Mouse (Mus musculus) heart, adult 2 months (tissue): ENCODE results near the gene Zbtb3. TPM values are rescaled to one million over a fixed set of nuclear protein-coding genes. Genes with fewer than 3 reads are reported as not detected.

ENCODE experiments used
- DNase-seq, 2 experiments: peaks; one replicate each; pipeline ENCODE4 v3.0.0; 2021
- H3K27ac ChIP-seq: fragments of 200-600 bp; 2 replicates; pipeline ENCODE4 v1.8.1; 2022
- H3K27me3 ChIP-seq: fragments of 200-500 bp; 2 replicates; pipeline ENCODE4 v1.6.1; 2012; ENCODE audit warnings: mild to moderate bottlenecking, low read length, inconsistent platforms, mixed read lengths; ENCODE audit not compliant: control insufficient read depth, insufficient read depth
- H3K36me3 ChIP-seq: fragments of 200-500 bp; 2 replicates; pipeline ENCODE4 v1.6.1; 2012; ENCODE audit warnings: low read length, inconsistent platforms; ENCODE audit not compliant: control insufficient read depth, insufficient read depth
- H3K4me1 ChIP-seq: fragments of 200-500 bp; 2 replicates; pipeline ENCODE4 v1.6.1; 2011; ENCODE audit warnings: low read length; ENCODE audit not compliant: control insufficient read depth, insufficient read depth
- H3K4me3 ChIP-seq: fragments of 200-600 bp; 2 replicates; pipeline ENCODE4 v1.8.1; 2022
- H3K79me2 ChIP-seq: fragments of 200-500 bp; replicated peaks from 2 replicates; pipeline ENCODE4 v1.6.1; 2012; ENCODE audit warnings: mild to moderate bottlenecking, inconsistent platforms, low read length, moderate library complexity, mixed read lengths; ENCODE audit not compliant: control insufficient read depth, insufficient read depth
- H3K9ac ChIP-seq: fragments of 200-500 bp; 2 replicates; pipeline ENCODE4 v1.6.1; 2012; ENCODE audit warnings: low read depth, mild to moderate bottlenecking, control low read depth, inconsistent platforms, low read length, mixed read lengths
- CTCF ChIP-seq: fragments of 200-600 bp; IDR thresholded peaks from 2 replicates; pipeline ENCODE4 v1.8.1; 2022; ENCODE audit warnings: antibody characterized with exemption, mild to moderate bottlenecking, moderate library complexity
- EP300 ChIP-seq: fragments of 200-500 bp; IDR thresholded peaks from 2 replicates; pipeline ENCODE4 v1.6.1; 2011; ENCODE audit warnings: low read depth, low read length, control low read depth; ENCODE audit not compliant: insufficient read depth
- POLR2A ChIP-seq: fragments of 200-500 bp; IDR thresholded peaks from 2 replicates; pipeline ENCODE4 v1.6.1; 2011; ENCODE audit warnings: mild to moderate bottlenecking, low read depth, low read length, control low read depth; ENCODE audit not compliant: insufficient read depth
- WGBS: fragments of 180-500 bp; shearing (Covaris S2); methylation state at CpG from one replicate; pipeline ENCODE4 v1.1.7; 2018; 5-methylcytosine and 5-hydroxymethylcytosine counted together
- intact Hi-C: fragments of 180-260 bp; cut with DNase I; formaldehyde crosslinking; loops from one replicate; pipeline ENCODE4 v1.15.1; 2025
- polyA plus RNA-seq: library from polyadenylated mRNA; depleted of rRNA; stranded (reverse); fragments of >200 nt; gene quantifications from 2 replicates; pipeline ENCODE4 v1.2.3, GENCODE M21; 2012
- total RNA-seq, 2 experiments: library from RNA; stranded (reverse); gene quantifications; 2 replicates each; pipeline ENCODE4 v1.2.3; 2021

Gene Zbtb3
- total and polyA plus RNA-seq, 3 experiments = 1.4 to 2.0 (median 1.5) TPM

DNA sequence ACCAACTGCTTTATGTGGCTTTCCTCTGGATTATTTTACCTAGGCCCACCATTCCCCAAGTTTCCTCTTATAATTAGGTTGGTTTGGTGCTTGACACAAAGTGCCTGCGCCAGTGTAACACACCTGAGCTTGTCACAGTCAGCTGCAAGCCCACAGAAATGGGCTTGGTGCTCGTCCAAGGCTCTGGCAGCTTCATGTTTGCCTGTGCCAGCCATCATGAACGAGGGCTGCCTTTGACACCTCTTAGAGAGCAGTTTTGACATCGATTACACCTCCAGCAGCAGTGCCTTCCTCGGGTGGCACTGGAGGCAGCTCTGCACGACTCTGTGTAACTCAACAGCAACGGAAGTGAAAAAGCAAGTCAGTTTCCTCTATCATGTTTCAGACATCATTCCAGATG is 12.2 kb upstream of the Zbtb3 start:
- intact Hi-C loops = no loop called here
- TF ChIP-seq EP300 (no peak), POLR2A (no peak), CTCF (no peak)
- Histone ChIP-seq H3K27me3 (no peaks in the 10 kb centered on the region), H3K4me3 (no peak overlapping the region), H3K9ac (no peak overlapping the region), H3K27ac (no peak overlapping the region), H3K36me3 (no peaks in the 10 kb centered on the region), H3K79me2 (no peaks in the 10 kb centered on the region), H3K4me1 (no peaks in the 10 kb centered on the region)
- DNase-seq = no peak
- 75% methylated on average over 7 of the region's 7 CpGs for WGBS

DNA sequence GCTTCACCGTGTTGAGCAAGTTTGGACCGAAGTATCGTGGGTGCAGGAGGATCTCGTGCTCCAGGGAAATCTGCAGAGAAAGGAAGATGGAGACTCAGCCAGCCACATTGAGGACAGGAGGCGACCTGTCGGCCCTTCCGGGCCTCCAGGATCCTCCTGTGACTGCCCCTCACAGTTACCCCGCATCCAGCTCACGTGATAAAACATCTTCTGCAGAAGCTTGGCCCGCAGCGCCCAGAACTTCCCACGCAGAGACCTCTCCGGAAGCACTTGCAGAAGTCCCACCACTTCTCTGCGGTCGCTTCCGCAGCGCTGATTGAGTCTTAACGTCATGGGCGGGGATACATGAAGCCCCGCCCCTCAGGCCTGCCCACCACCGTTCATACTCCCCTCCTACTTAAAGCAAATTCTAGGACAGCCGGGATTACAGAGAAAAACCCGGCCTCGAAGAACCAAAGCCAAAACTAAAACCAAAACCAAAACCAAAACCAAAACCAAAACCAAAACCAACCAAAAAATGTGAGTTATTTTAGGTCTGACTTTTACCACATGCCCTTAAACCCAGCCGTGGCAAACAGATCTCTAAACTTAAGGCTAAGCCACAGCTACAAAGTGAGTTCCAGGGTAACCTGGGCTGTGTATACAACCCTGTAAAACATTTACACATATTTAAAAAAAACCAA is 4.0 kb upstream of the Zbtb3 start, which contains the start of gene Polr2g:
Gene Polr2g, minus strand, starts transcription at position 314 of the 683 bp plus-strand sequence.
- peak; percentile 90 to 93 for DNase-seq
- Histone ChIP-seq H3K9ac (peak within 1 kb of the TSS; percentile 80), H3K4me1 (no peaks in the 10 kb centered on the region; the same call in none of the 2 replicates), H3K79me2 (no peaks in the 10 kb centered on the region), H3K4me3 (peak within 1 kb of the TSS; percentile 83), H3K36me3 (peaks cover 3% of the 10 kb centered on the region; the same call in 1 of the 2 replicates), H3K27ac (peak within 1 kb of the TSS; percentile 81), H3K27me3 (no peaks in the 10 kb centered on the region)
- intact Hi-C loops = loop anchor here (2.0 kb wide), 2 partner anchors 24 to 72 kb away; partner anchors contain the start of genes Tmem179b and Ubxn1
- TF ChIP-seq POLR2A (peak; percentile 92), CTCF (no peak), EP300 (0 out of 2 replicates have a peak, but pooled peaks have one; percentile 59)
- 1% methylated on average over 25 of the region's 25 CpGs for WGBS

DNA sequence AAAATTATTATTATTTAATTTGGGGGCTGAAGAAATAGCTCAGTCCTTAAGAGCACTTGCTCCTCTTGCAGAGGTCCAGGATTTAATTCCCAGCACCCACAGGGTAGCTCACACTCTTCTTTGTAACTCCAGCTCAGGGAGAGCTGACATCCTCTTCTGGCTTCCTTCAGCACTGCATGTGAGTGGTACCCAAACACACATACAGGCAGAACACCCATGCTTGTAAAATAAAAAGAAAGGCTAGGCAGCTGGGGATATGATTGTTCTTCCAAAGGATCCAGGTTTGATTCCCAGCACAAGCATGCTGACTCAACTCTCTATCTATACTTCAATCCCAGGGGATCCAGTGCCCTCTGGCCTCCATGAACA is 3.4 kb upstream of the Zbtb3 start:
- peak overlapping the region; percentile 81 for H3K27ac ChIP-seq
- no peak overlapping the region for H3K9ac ChIP-seq
- H3K4me3 ChIP-seq = peak overlapping the region; percentile 83; the same call in 1 of the 2 replicates
- H3K79me2 ChIP-seq = 0 out of 2 replicates have a peak, but pooled peaks cover under 1% of the 10 kb centered on the region
- TF ChIP-seq CTCF = peak; percentile 11; the same call in 1 of the 2 replicates
- no peak for TF ChIP-seq EP300
- no peak for TF ChIP-seq POLR2A
- no peaks in the 10 kb centered on the region; the same call in none of the 2 replicates for H3K4me1 ChIP-seq
- no peak for DNase-seq
- intact Hi-C loops = loop anchor here (2.0 kb wide), 2 partner anchors 24 to 72 kb away; partner anchors contain the start of genes Tmem179b and Ubxn1
- no peaks in the 10 kb centered on the region for H3K27me3 ChIP-seq
- peaks cover 3% of the 10 kb centered on the region; the same call in 1 of the 2 replicates for H3K36me3 ChIP-seq

DNA sequence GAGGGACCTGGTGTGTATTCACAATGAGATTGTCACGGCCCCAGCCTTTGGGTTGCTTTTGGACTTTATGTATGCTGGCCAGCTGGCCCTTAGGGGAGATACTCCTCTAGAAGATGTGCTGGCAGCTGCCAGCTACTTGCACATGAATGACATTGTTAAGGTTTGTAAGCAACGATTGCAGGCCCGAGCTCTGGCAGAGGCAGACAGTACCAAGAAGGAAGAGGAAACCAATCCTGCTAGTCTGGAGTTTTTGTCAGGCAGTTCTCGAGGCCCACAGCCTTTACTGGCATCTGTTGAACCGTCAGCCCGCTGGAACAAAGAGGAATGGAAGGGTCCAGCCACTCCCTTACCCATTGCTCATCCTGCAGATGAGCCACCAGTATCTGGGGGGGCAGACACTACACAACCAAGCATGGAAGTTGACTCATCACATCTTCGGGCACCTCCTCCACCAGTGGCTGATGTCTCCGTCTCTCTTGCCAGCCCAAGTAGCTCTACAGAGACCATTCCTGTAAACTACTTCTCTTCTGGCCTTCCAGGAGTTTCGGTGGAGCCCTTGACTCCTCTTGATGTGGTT is 937 bp downstream of the Zbtb3 start:
- Histone ChIP-seq H3K36me3 (no peaks in the 10 kb centered on the region), H3K4me1 (no peaks in the 10 kb centered on the region; the same call in 1 of the 2 replicates), H3K9ac (no peak overlapping the region), H3K27me3 (no peaks in the 10 kb centered on the region), H3K27ac (no peak overlapping the region; the same call in 1 of the 2 replicates), H3K79me2 (0 out of 2 replicates have a peak, but pooled peaks cover 1% of the 10 kb centered on the region), H3K4me3 (no peak overlapping the region)
- intact Hi-C loops = loop anchor here (2.0 to 5.0 kb wide), 2 partner anchors 16 to 81 kb away; partner anchors contain the start of genes Slc3a2 and Ttc9c
- TF ChIP-seq EP300 = no peak
- TF ChIP-seq CTCF = no peak
- TF ChIP-seq POLR2A = no peak
- no peak for DNase-seq
- 82% methylated on average over 9 of the region's 9 CpGs for WGBS

DNA sequence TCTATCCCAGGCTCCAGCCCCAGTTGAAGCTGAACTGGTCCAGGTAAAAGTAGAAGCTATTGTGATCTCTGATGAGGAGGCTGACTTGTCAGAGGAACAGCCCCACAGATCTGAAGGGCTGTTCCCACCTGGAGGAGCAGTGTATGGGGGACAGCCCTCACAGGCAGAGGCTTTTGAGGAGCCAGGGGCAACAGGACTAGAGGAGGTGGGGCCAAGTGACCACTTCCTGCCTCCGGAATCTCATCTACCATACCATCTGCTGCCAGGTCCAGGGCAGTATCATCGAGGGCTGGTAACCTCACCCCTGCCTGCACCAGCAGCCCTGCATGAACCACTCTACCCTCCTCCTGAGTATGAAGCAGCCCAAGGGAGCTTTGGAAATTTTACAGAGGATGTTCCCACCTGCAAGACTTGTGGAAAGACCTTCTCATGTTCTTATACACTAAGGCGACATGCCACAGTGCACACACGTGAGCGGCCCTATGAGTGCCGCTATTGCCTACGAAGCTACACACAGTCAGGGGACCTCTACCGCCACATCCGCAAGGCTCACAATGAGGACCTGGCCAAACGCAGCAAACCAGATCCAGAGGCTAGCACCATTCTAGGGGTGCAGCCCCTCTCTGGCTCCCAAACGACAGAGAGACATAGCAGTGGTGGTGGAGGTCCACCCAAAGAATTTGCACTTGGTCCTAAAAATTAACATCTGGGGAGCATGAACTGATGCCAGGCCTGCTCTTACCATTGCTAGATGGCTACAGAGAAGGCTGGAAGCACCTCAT is 1.7 kb downstream of the Zbtb3 start:
- Histone ChIP-seq H3K27me3 (no peaks in the 10 kb centered on the region), H3K27ac (no peak overlapping the region), H3K36me3 (no peaks in the 10 kb centered on the region), H3K4me3 (no peak overlapping the region), H3K79me2 (0 out of 2 replicates have a peak, but pooled peaks cover 1% of the 10 kb centered on the region), H3K9ac (no peak overlapping the region), H3K4me1 (no peaks in the 10 kb centered on the region; the same call in 1 of the 2 replicates)
- no peak for DNase-seq
- no peak for TF ChIP-seq POLR2A
- TF ChIP-seq CTCF = no peak
- no peak for TF ChIP-seq EP300
- WGBS = 87% methylated on average over 11 of the region's 11 CpGs
- intact Hi-C loops = loop anchor here (2.0 to 5.0 kb wide), 2 partner anchors 15 to 82 kb away; partner anchors contain the start of genes Slc3a2 and Ttc9c
